Mouse (Mus musculus): ENCODE measurements at regions not wholly inside any gene's neighbourhood (a gene's known extent, or its start where the extent isn't known, plus 50 kb on each side); places are given as distances from the start of the nearest gene placed in this dataset.

DNA sequence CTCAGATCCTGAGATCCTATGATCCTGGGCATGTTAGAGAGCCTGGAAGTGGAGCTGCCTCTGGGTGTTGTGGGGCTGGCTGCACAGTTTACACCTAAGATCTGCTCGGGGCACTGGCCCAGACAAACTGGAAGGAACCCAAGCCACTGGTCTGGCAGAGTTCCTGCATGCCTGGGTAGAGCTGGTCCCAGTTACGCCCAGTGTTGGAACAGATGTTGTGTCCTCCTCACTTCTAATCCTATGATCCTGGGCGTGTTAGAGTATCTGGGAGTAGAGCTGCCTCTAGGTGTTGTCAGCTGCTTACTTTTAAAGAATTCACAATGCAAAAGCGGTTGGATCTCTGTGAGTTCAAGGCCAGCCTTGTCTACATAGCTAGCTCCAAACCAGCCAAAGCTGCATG is 67.4 kb upstream of the Nt5e start:
- TF ChIP-seq MYOG (IDR thresholded peaks at IDR 0.05; ENCODE audit: control insufficient read depth, extremely low read depth, insufficient read length) (no peak), CTCF (IDR thresholded peaks at IDR 0.05; ENCODE audit: control insufficient read depth, insufficient read depth, insufficient read length) (no peak), USF1 (IDR thresholded peaks at IDR 0.05; ENCODE audit: low read depth) (no peak), CEBPB (IDR thresholded peaks at IDR 0.05; ENCODE audit: low read depth) (no peak), MAX (IDR thresholded peaks at IDR 0.05) (no peak), MYOD1 (IDR thresholded peaks at IDR 0.05; ENCODE audit: control insufficient read depth, insufficient read length, low read depth) (peak; percentile 9), FOSL1 (IDR thresholded peaks at IDR 0.05; ENCODE audit: insufficient read depth, low read length, poor library complexity, severe bottlenecking) (no peak)

Measured in C2C12 (cell line).